Mouse (Mus musculus): Measurements from ENCODE around the gene Lypd4.
"Not testable (repeated sequence)": the region's sequence is repeated elsewhere in the genome, so short reads cannot be mapped to it uniquely, and the experiment has no call there.

Lypd4 gene

GRCm38 (mm10) chr7:24869532-24870165, at the start of gene Lypd4, which contains the start of gene Dmrtc2:
TSS of gene Lypd4 (minus strand) at chr7:24869941.
TSS of gene Dmrtc2 (plus strand) at chr7:24870057.
- no peak for DNase-seq

- DNase-seq, result no peak
Measured at GRCm38 (mm10) chr7:24918763-24919323, 49.1 kb upstream of the Lypd4 start.

DNA sequence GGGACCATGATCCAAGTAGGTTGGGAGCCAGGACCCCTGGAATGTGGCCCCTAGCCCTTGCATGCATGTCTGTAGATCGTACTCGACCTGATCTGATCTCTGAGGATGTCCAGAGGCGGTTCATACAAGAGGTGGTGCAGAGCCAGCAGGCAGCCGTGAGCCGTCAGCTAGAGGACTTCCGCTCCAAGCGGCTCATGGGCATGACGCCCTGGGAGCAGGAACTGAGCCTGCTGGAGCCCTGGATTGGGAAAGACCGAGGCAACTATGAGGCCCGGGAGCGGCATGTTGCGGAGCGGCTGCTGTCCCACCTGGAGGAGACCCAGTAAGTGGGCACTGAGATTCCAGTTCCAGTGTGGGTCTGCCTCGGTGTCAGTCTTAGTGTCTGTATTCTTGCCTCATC, 42.7 kb upstream of the Lypd4 start:
- DNase-seq, result no peak

GRCm38 (mm10) chr7:24907211-24907748, 37.5 kb upstream of the Lypd4 start:
- peak; percentile 68 to 72 for DNase-seq

DNA sequence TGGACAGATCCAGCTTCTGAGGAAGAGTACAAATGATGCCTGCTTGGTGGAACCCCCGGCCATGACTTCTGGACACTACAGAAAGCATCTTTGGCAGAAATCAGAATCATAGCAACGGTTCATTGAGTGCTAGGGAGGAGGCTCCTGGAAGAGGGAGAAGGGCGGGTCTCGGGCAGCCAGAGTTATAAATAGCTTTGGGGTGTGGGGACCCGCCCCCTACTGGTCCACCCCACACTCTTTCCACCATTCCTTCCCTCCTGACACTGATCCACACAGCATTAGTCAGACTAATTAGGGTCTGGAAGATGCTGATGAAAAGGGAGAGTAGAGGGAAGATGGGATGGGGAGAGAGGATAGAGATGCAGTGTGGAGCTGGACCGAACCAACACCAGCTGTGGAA, 36.8 kb upstream of the Lypd4 start:
- no peak for DNase-seq

- peak; percentile 83 to 84 for DNase-seq
Measured at GRCm38 (mm10) chr7:24904936-24905335, 35.2 kb upstream of the Lypd4 start.

DNA sequence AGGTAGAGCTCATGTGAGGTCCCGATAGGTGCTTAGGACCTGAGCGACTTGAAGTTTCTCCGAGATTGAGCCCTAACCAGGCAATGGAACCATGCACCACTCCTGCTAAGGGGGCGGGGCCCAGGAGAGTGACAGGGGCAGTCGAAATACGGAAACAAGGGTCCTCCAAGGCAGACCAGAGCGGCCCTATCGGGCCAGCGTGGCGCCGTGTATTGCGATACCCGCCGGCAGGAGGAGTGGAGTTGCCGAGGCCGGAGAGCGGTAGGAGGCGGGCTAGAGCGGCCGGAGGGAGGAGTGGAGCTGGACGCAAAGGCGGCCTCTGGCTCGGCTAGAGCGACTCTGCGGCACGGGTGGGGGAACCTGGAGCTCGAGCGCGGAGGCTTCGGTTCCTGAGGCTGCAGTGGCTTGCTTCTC, 34.3 kb upstream of the Lypd4 start:
- DNase-seq, result peak; percentile 96 to 97

GRCm38 (mm10) chr7:24903444-24903825, 33.7 kb upstream of the Lypd4 start:
- peak in 1 of 2 experiments; percentile 46 for DNase-seq

DNA sequence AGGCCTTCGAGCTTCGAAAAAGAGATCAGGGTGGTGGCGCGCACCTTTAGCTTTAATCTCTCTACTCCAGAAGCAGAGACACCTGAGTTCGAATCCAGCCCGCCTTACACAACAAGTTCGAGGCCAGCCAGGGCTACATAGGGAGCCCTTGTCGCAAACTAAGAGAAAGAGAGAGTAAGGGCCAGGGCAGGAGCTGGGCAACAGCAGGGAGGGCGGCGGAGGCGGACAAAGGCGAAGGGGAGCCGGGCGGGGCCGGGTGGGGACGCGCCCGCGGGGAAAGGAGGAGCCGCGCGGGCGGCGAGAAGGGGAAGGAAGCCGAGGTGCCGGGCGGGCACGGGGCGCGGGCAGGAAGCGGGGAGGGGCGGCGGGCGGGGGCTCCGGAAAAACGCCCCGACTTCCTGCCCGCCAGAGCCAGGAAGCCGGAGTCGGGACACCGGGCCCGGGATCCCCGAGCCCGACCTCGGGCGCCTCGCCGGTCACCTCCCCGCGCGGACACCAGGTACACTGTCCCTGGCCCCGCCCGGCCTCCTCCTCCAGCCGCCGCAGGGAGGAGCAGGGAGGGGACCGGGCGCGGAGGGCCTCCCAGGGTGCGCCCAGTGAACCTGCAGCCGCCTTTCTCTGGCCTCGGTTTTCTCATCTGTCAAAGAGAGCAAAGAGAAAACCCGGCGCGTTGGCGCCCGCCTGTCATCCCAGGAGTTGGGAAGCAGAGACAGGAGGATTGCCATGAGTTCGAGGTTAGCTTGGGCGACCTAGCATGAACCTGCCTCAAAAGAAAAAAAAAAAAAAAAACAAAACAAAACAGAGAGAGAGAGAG, 33.1 kb upstream of the Lypd4 start, which contains the start of gene Arhgef1:
Gene Arhgef1 (plus strand): TSS at position 283 of the 814 bp plus-strand sequence.
- peak; percentile 72 to 76 for DNase-seq

GRCm38 (mm10) chr7:24902264-24902629, 32.5 kb upstream of the Lypd4 start:
- DNase-seq, result no peak

DNA sequence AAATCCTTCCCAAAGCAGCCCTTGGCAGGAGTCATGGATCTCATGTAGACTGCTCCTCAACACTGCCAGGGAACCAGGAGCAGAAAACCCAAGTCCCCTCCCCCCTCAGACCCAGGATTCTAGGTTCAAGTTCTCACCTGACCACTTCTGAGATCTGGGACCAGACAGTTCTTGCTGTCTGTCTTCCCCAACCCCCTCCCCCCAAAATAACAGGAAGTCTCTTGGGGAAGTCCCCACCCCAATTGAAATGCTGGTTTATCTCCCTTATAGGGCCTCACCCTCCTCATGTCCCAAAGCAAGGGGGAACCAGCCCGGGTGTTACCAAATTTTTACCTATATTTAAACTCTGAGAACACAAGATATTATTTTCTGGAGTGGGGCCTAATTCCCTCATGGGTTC, 32.1 kb upstream of the Lypd4 start:
- DNase-seq, result peak; percentile 67 to 70

GRCm38 (mm10) chr7:24901114-24901513, 31.4 kb upstream of the Lypd4 start:
- DNase-seq, result peak; percentile 33 to 39

DNA sequence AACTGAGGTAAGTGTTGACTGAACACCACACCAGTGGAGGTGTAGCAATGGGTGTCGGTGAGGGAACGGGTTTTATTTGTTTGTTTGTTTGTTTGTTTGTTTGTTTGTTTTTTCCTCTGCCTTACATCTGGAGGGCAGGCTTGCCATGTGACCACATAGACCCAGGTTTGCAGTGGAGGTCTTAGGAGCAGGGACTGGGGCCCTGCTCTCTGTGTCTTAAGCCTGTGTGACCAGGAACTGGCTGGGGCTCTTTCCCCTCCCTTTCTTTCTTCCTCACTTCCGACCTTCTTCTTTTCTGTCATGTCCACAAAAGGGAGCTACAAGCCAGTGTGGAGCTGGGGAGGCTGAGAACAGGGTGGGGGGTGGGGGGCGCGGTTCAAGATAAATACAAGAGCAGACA, 28.2 kb upstream of the Lypd4 start:
- DNase-seq, result no peak

DNA sequence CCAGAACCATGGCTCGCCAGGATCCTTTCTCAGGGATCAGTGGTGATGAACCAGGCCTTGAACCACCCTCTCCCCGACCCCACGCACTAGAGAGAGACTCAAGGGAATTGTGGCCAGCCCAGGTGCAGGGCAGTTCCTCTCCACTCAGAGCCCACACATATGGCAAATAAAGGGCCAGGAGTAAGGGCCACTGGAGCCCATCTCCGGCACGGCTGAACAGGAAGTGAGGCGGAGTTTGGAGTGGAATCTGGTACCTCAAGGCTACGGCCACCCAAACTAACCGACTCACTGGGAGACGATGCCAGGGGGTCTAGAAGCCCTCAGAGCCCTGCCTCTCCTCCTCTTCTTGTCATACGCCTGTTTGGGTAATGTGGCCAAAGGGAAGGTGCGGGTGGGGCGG, 27.5 kb upstream of the Lypd4 start, which contains the start of gene Cd79a:
Gene Cd79a (plus strand): TSS at position 158 of the 400 bp plus-strand sequence.
- DNase-seq, result peak; percentile 92 to 95

- peak; percentile 55 to 62 for DNase-seq
Measured at GRCm38 (mm10) chr7:24896269-24896668, 26.5 kb upstream of the Lypd4 start.

DNA sequence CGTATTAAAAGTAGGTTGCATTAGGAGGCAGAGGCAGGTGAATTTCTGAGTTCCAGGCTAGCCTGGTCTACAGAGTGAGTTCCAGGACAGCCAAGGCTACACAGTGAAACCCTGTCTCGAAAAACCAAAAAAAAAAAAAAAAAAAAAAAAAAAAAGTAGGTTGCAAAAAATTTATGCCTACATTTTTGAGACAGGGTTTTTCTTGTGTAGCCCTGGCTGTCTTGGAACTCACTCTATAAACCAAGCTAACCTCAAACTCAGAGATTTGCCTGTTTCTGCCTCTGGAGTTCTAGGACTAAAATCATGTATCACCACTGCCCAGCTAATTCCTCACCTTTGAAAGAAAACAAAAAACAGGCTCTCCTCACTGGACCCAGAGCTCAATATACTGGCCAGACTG, 26.0 kb upstream of the Lypd4 start:
- DNase-seq, result not testable (repeated sequence)

DNA sequence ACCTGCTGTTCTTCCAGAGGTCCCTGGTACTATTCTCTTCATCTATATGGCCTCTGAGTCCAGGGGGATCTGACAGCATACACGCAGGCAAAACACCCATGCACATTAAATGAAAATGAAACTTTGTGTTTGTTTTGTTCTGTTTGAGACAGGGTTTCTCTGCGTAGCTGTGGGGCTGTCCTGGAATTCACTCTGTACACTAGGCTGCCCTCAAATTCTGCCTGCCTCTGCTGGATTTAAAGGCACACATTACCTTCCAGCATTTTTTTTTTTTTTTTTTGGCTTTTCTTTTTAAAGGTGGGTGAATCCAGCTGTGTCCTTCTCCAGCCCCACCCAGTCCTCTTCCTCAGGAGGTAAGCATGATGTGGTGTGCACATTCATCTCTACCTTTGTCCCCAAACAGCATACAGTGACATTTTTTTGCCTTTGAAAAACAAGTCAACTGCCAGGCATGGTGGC, 22.4 kb upstream of the Lypd4 start:
- DNase-seq, result no peak

GRCm38 (mm10) chr7:24891241-24892124, 21.7 kb upstream of the Lypd4 start:
- DNase-seq, result no peak

GRCm38 (mm10) chr7:24890281-24891216, 20.8 kb upstream of the Lypd4 start:
- DNase-seq, result peak; percentile 81 to 82

- no peak for DNase-seq
Measured at GRCm38 (mm10) chr7:24889431-24890220, 19.9 kb upstream of the Lypd4 start.

All from B cell, adult 2 months (primary cell).